Mouse (Mus musculus) limb, embryonic 14.5 days (tissue): ENCODE measurements around the gene Zglp1. TPM values are rescaled to one million over a fixed set of nuclear protein-coding genes. Genes with fewer than 3 reads are reported as not detected.
A peak's percentile ranks its signal among the peaks of the same experiment; 100 is the strongest.

ENCODE experiments used
- ATAC-seq: fragments of 200-750 bp; cut with Nextera tagmentation; 2 replicates; pipeline ENCODE4 v1.8.0; 2017; ENCODE audit warnings: low read depth, moderate number of reproducible peaks, moderate TSS enrichment; ENCODE audit not compliant: low FRiP score
- DNase-seq: peaks from one replicate; pipeline ENCODE4 v3.0.0-alpha.2; 2015; ENCODE audit warnings: low spot score
- H3K27ac ChIP-seq: fragments of 300-500 bp; sonication (generic); replicated peaks from 2 replicates; pipeline ENCODE4 v1.5.1; 2014; ENCODE audit warnings: low read depth, mild to moderate bottlenecking, low read length, moderate library complexity, mixed read lengths
- H3K27me3 ChIP-seq: fragments of 300-500 bp; sonication (generic); 2 replicates; pipeline ENCODE4 v1.6.1; 2014; ENCODE audit warnings: low read length, mixed read lengths; ENCODE audit not compliant: control insufficient read depth, insufficient read depth
- H3K36me3 ChIP-seq: fragments of 300-500 bp; sonication (generic); 2 replicates; pipeline ENCODE4 v1.6.1; 2014; ENCODE audit warnings: mild to moderate bottlenecking, low read length, moderate library complexity, mixed read lengths; ENCODE audit not compliant: control insufficient read depth, insufficient read depth
- H3K4me1 ChIP-seq: fragments of 300-500 bp; sonication (generic); 2 replicates; pipeline ENCODE4 v1.6.1; 2014; ENCODE audit warnings: antibody characterized with exemption, low read length, mixed read lengths; ENCODE audit not compliant: control insufficient read depth, insufficient read depth
- H3K4me2 ChIP-seq: fragments of 300-500 bp; sonication (generic); replicated peaks from 2 replicates; pipeline ENCODE4 v1.6.1; 2014; ENCODE audit warnings: low read depth, mild to moderate bottlenecking, low read length, moderate library complexity; ENCODE audit not compliant: severe bottlenecking
- H3K4me3 ChIP-seq: fragments of 300-500 bp; sonication (generic); replicated peaks from 2 replicates; pipeline ENCODE4 v1.5.1; 2014; ENCODE audit warnings: low read length
- H3K9ac ChIP-seq: fragments of 300-500 bp; sonication (generic); 2 replicates; pipeline ENCODE4 v1.6.1; 2014; ENCODE audit warnings: mild to moderate bottlenecking, low read depth, low read length, moderate library complexity; ENCODE audit not compliant: severe bottlenecking
- H3K9me3 ChIP-seq: fragments of 300-500 bp; sonication (generic); 2 replicates; pipeline ENCODE4 v1.6.1; 2016; ENCODE audit warnings: low read length; ENCODE audit not compliant: control insufficient read depth
- POLR2A ChIP-seq: fragments of 200-500 bp; IDR thresholded peaks from 2 replicates; pipeline ENCODE4 v1.8.0; 2012; ENCODE audit warnings: inconsistent platforms, mild to moderate bottlenecking, moderate library complexity, borderline replicate concordance; ENCODE audit not compliant: insufficient read depth, insufficient read length; ENCODE audit errors: extremely low read depth
- WGBS: fragments of 180-500 bp; shearing (Covaris S2); extraction: QIAGEN DNeasy Blood & Tissue Kit; methylation state at CpG from one replicate; pipeline ENCODE4 v1.1.7; 2014; 5-methylcytosine and 5-hydroxymethylcytosine counted together
- polyA plus RNA-seq, 2 experiments: library from polyadenylated mRNA; depleted of rRNA in 1 of 2; stranded (reverse) in 1 of 2; unstranded in 1 of 2; fragments of >200 nt; fragmentation: Nextera tagmentation in 1 of 2; extraction: Ambion mirVana in 1 of 2; gene quantifications; 2 replicates each; pipeline versions ENCODE4 v1.2.1 to v1.2.3; 2012 to 2014

Zglp1 gene
- polyA plus RNA-seq, 2 experiments: 1.4 TPM; not detected in 1

DNA sequence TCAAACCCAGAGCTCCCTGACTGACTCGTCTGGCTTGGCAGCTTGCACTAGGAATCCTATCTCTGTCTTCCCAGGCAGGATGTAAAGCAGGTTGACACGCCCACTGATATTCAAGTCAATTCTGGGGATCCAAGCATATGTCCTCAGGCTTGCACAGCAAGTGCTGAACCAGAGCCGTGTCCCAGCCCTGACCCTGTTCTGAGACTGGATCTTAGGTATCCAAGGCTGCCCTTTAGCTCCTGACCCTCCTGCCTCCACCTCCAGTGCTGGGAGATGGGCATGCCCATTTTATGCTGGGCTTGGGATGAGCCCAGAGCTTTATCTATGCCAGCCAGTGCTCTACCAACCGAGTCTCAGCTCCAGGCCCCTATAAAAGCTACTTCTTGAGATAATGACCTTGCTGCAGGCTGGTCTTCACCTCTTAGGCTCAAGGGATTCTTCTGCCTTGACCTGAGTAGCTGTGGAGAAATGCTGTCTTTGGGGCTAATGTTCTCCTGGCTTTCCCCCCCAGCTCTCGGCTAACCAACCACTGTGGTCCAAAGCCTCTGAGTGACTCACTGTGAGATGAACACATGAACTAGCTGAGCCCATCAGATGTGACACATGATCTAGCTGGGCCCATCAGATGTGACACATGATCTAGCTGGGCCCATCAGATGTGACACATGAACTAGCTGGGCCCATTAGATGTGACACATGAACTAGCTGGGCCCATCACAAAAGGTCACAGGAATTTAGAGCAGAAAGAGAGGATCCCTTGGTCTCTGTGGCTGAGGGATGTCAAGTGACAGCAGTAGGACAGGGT, 39.1 kb upstream of the Zglp1 start:
- H3K9me3 ChIP-seq: no peaks in the 10 kb centered on the region
- no peak for ATAC-seq
- DNase-seq: no peak
- 72% methylated on average over 5 of the region's 5 CpGs for WGBS
- peaks cover 3% of the 10 kb centered on the region; the same call in 1 of the 2 replicates for H3K36me3 ChIP-seq
- H3K4me2 ChIP-seq: no peak overlapping the region
- H3K4me1 ChIP-seq: no peaks in the 10 kb centered on the region
- no peak for TF ChIP-seq POLR2A
- H3K27ac ChIP-seq: no peak overlapping the region
- no peak overlapping the region for H3K9ac ChIP-seq
- H3K4me3 ChIP-seq: no peak overlapping the region
- H3K27me3 ChIP-seq: no peaks in the 10 kb centered on the region

DNA sequence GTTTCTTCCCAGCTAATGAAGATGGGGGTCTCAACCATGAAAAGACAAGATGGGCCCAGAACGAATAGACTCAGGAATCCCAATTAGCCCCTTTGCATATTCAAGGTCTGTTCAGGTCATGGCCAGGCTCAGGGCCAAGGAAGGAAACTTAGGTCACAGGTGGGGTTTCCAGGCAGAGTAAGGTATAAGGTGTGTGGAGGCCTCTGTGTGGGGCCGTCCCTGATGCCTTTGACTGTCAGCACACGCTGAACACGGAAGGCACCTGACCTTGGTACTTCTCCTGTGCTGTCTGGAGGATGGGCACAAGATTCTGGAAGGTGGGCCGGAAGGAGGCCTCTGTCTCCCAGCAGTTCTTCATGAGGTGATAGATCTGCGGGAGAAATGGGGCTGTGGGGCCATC, 37.9 kb upstream of the Zglp1 start:
- no peak overlapping the region for H3K4me2 ChIP-seq
- ATAC-seq (no peak), DNase-seq (no peak)
- peaks cover 3% of the 10 kb centered on the region; the same call in 1 of the 2 replicates for H3K36me3 ChIP-seq
- no peak for TF ChIP-seq POLR2A
- H3K9me3 ChIP-seq: no peaks in the 10 kb centered on the region
- no peak overlapping the region for H3K9ac ChIP-seq
- no peaks in the 10 kb centered on the region for H3K27me3 ChIP-seq
- H3K4me1 ChIP-seq: no peaks in the 10 kb centered on the region
- no peak overlapping the region for H3K27ac ChIP-seq
- H3K4me3 ChIP-seq: no peak overlapping the region
- 81% methylated on average over 6 of the region's 6 CpGs for WGBS

DNA sequence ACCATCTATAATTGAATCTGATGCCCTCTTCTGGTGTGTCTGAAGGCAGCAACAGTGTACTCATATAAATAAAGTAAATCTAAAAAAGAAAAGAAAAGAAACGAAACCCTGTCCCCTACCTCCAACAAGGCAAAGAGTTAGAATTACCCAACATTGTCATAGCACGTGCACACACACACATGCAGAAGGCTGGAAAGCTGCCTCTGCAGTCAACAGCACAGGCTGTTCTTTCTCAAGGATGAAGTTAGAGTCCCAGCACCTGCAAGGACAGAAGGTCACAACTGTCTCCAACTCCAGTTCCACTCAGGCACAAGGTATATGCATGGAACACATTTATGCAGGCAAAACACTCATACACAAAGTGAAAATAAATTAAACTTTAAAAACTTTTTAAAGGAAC, 35.2 kb upstream of the Zglp1 start:
- no peak for TF ChIP-seq POLR2A
- Histone ChIP-seq H3K36me3 (0 out of 2 replicates have a peak, but pooled peaks cover 3% of the 10 kb centered on the region), H3K4me3 (no peak overlapping the region), H3K9ac (no peak overlapping the region), H3K27me3 (no peaks in the 10 kb centered on the region), H3K9me3 (no peaks in the 10 kb centered on the region), H3K27ac (no peak overlapping the region), H3K4me1 (no peaks in the 10 kb centered on the region), H3K4me2 (no peak overlapping the region)
- 93% methylated on average over 2 of the region's 2 CpGs for WGBS
- no peak for ATAC-seq
- DNase-seq: no peak

DNA sequence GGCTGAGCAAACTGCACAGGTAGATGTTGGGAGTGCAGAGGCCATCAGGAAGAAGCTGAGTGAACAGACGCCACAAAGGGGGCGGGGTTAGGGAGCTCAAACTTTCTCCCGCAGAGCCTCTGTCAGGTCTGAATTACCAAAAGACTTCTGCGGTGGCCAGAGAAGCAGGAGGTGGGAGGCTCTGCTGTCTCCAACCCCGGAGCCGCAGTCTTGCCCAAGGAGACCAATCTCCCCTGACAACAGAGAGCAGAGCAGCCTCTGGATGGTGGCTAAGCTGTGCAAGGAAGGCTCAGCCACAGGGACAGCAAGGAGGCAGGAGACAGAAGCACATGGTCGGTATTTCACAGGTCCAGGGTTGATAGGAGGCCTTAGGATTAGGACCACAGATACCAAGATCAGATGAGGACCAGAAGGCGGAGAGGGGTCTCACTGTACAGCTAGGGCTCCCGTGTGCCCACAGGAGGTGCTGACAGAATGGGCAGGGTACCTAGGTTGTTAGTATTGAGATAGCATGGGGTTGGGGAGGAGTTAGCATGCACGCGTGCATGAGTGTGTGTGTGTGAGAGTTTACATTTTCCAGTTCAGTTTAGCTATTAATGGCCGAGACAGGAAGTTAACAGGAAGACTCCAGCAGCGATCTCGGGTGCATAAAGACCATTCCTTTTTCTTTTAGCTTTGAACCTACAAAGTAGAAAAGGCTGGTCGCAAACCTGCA, 33.7 kb upstream of the Zglp1 start:
- ATAC-seq: no peak
- Histone ChIP-seq H3K27me3 (no peaks in the 10 kb centered on the region), H3K4me3 (no peak overlapping the region), H3K4me1 (no peaks in the 10 kb centered on the region), H3K9ac (0 out of 2 replicates have a peak overlapping the region, but pooled peaks have one; percentile 31), H3K36me3 (no peaks in the 10 kb centered on the region), H3K9me3 (no peaks in the 10 kb centered on the region), H3K27ac (no peak overlapping the region), H3K4me2 (no peak overlapping the region)
- TF ChIP-seq POLR2A: no peak
- 47% methylated on average over 15 of the region's 15 CpGs for WGBS
- DNase-seq: no peak

DNA sequence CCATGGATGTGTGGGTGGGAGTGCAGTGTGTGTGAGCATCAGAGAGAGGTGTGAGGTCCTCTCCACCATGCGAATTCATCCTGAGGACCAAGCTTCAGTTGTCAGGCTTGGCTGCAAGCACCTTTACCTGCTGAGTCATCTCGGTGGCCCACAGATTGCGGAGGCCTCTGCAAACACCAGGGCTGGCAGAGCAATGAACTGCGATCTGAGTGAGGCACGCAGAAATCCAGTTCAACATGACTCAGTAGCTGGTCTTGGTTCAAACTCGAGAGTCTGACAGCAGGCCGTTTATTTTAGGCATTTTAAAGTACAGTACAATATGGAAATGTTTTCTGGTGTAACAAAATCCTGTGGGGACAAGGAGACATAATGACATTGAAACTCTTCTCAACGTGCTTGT, 30.9 kb upstream of the Zglp1 start:
- Histone ChIP-seq H3K4me3 (no peak overlapping the region), H3K9ac (no peak overlapping the region), H3K27me3 (no peaks in the 10 kb centered on the region), H3K36me3 (no peaks in the 10 kb centered on the region), H3K4me2 (no peak overlapping the region), H3K27ac (no peak overlapping the region), H3K4me1 (no peaks in the 10 kb centered on the region), H3K9me3 (no peaks in the 10 kb centered on the region)
- no peak for TF ChIP-seq POLR2A
- ATAC-seq: no peak
- no peak for DNase-seq
- WGBS: 79% methylated on average over 8 of the region's 8 CpGs
